Comparison of ENCODE assay signal across 21 mouse cellular contexts in genomic region chr11:6949051-6949450, GRCm38 (mm10).
A peak's percentile ranks its signal among the peaks of the same experiment; 100 is the strongest.
DNase-seq lines count a peak whose midpoint lies in the region; ATAC-seq and TF ChIP-seq lines count a peak whose summit lies in the region.
"Had no signal": no experiment of that assay in that cellular context is flagged by ENCODE, and none has a peak within 500 bp of the region (broad histone marks: within the 10 kb centered on the region; RNA-seq: fewer than 3 reads in every experiment).

No protein-coding gene starts in this region.

- 40% methylated on average over 2 of the region's 2 CpGs for WGBS in kidney, postnatal 0 days
- 52% methylated on average over 2 of the region's 2 CpGs for WGBS in neural tube, embryonic 14.5 days
- WGBS in neural tube, embryonic 15.5 days, result 57% methylated on average over 2 of the region's 2 CpGs

- no peak overlapping the region for H3K4me3 ChIP-seq in kidney, postnatal 0 days (replicated peaks; ENCODE audit: low read depth, low read length)
- H3K4me3 ChIP-seq in neural tube, embryonic 14.5 days (ENCODE audit: low read depth, low read length), result no peak overlapping the region
- H3K4me3 ChIP-seq in neural tube, embryonic 15.5 days (replicated peaks), result no peak overlapping the region
- H3K4me3 ChIP-seq: embryonic facial prominence, embryonic 13.5 days; embryonic facial prominence, embryonic 15.5 days; erythroblast, embryonic 14.5 days; forebrain, embryonic 10.5 days; forebrain, embryonic 12.5 days had no signal

- TF ChIP-seq CTCF in kidney, postnatal 0 days (IDR thresholded peaks at IDR 0.05; ENCODE audit: low read depth), result no peak

- H3K27ac ChIP-seq in kidney, postnatal 0 days, result no peak overlapping the region
- no peak overlapping the region for H3K27ac ChIP-seq in neural tube, embryonic 14.5 days (ENCODE audit: low read depth, low read length)
- H3K27ac ChIP-seq in neural tube, embryonic 15.5 days (replicated peaks), result no peak overlapping the region
- H3K27ac ChIP-seq: embryonic facial prominence, embryonic 13.5 days; embryonic facial prominence, embryonic 15.5 days; forebrain, embryonic 10.5 days; forebrain, embryonic 12.5 days had no signal

- no peak for ATAC-seq in kidney, postnatal 0 days (replicated peaks; ENCODE audit: low FRiP score, low read depth)
- peak; percentile 28; the same call in 1 of the 2 replicates for ATAC-seq in neural tube, embryonic 14.5 days (ENCODE audit: low read depth)
- ATAC-seq in neural tube, embryonic 15.5 days (ENCODE audit: low FRiP score), result 0 out of 2 replicates have a peak, but pooled peaks have one; percentile 56
- ATAC-seq: forebrain, embryonic 14.5 days; forebrain, embryonic 16.5 days had no signal

- H3K9me3 ChIP-seq in kidney, postnatal 0 days (replicated peaks; ENCODE audit: low read length), result no peaks in the 10 kb centered on the region
- no peaks in the 10 kb centered on the region for H3K9me3 ChIP-seq in neural tube, embryonic 14.5 days (ENCODE audit: control insufficient read depth, low read length)
- H3K9me3 ChIP-seq in neural tube, embryonic 15.5 days (replicated peaks), result no peaks in the 10 kb centered on the region
- H3K9me3 ChIP-seq: embryonic facial prominence, embryonic 13.5 days; embryonic facial prominence, embryonic 15.5 days; forebrain, embryonic 10.5 days; forebrain, embryonic 12.5 days had no signal

- peak; percentile 52 for DNase-seq in kidney, postnatal 0 days (ENCODE audit: low spot score)
- no peak for DNase-seq in kidney, postnatal 14 days
- DNase-seq in neural tube, embryonic 10.5 days (ENCODE audit: extremely low spot score, low spot score), result no peak
- no peak for DNase-seq in embryo, embryonic 11 days
- DNase-seq: adrenal gland, adult 2 months; adrenal gland, postnatal 10 days; adrenal gland, postnatal 25 days; cerebellum, adult 11-12 months; cerebellum, adult 2 months; cerebellum, adult 9-10 months; cerebellum, postnatal 10 days; cerebellum, postnatal 25 days had no signal

- H3K36me3 ChIP-seq in kidney, postnatal 0 days (ENCODE audit: insufficient read depth, low read length), result no peaks in the 10 kb centered on the region
- H3K36me3 ChIP-seq in neural tube, embryonic 14.5 days (ENCODE audit: control insufficient read depth, insufficient read depth, low read length), result no peaks in the 10 kb centered on the region
- H3K36me3 ChIP-seq in neural tube, embryonic 15.5 days, result no peaks in the 10 kb centered on the region
- H3K36me3 ChIP-seq: embryonic facial prominence, embryonic 13.5 days; embryonic facial prominence, embryonic 15.5 days; forebrain, embryonic 10.5 days; forebrain, embryonic 12.5 days had no signal

- H3K27me3 ChIP-seq in kidney, postnatal 0 days (ENCODE audit: insufficient read depth, low read length), result no peaks in the 10 kb centered on the region
- H3K27me3 ChIP-seq in neural tube, embryonic 14.5 days (ENCODE audit: control insufficient read depth, insufficient read depth, low read length), result no peaks in the 10 kb centered on the region
- no peaks in the 10 kb centered on the region for H3K27me3 ChIP-seq in neural tube, embryonic 15.5 days (replicated peaks)
- H3K27me3 ChIP-seq: embryonic facial prominence, embryonic 13.5 days; embryonic facial prominence, embryonic 15.5 days; forebrain, embryonic 12.5 days had no signal

- no peak overlapping the region for H3K4me2 ChIP-seq in kidney, postnatal 0 days (ENCODE audit: low read length)
- no peak overlapping the region for H3K4me2 ChIP-seq in neural tube, embryonic 14.5 days (ENCODE audit: low read depth, low read length)
- H3K4me2 ChIP-seq in neural tube, embryonic 15.5 days, result no peak overlapping the region
- H3K4me2 ChIP-seq: embryonic facial prominence, embryonic 13.5 days; embryonic facial prominence, embryonic 15.5 days; forebrain, embryonic 12.5 days had no signal

- H3K9ac ChIP-seq in kidney, postnatal 0 days (ENCODE audit: low read depth, low read length), result no peak overlapping the region
- H3K9ac ChIP-seq in neural tube, embryonic 14.5 days (replicated peaks; ENCODE audit: low read depth, low read length), result no peak overlapping the region
- no peak overlapping the region for H3K9ac ChIP-seq in neural tube, embryonic 15.5 days (replicated peaks)
- H3K9ac ChIP-seq: embryonic facial prominence, embryonic 13.5 days; embryonic facial prominence, embryonic 15.5 days; forebrain, embryonic 12.5 days had no signal

- H3K4me1 ChIP-seq in kidney, postnatal 0 days (replicated peaks; ENCODE audit: insufficient read depth, low read length), result no peaks in the 10 kb centered on the region
- no peaks in the 10 kb centered on the region for H3K4me1 ChIP-seq in neural tube, embryonic 14.5 days (ENCODE audit: control insufficient read depth, insufficient read depth, low read length)
- H3K4me1 ChIP-seq in neural tube, embryonic 15.5 days, result peaks cover 4% of the 10 kb centered on the region; the same call in 1 of the 2 replicates
- H3K4me1 ChIP-seq: embryonic facial prominence, embryonic 13.5 days; embryonic facial prominence, embryonic 15.5 days; forebrain, embryonic 10.5 days; forebrain, embryonic 12.5 days had no signal
